Mouse (Mus musculus): Measurements from ENCODE around the gene Vps4b. TPM values are rescaled to one million over a fixed set of nuclear protein-coding genes. Genes with fewer than 3 reads are reported as not detected.

The Vps4b gene
- polyA plus RNA-seq (2012; ENCODE audit: low replicate concordance) = 25.6 and 54.7 TPM in 2 replicates

GRCm38 (mm10) chr1:106796542-106796924, at the start of gene Vps4b:
Vps4b (minus strand) TSS chr1:106796728.

GRCm38 (mm10) chr1:106759572-106760435, 36.7 kb downstream of the Vps4b start, which contains the start of gene Kdsr:
Kdsr (minus strand) TSS chr1:106759727.

Other genes starting within 250 kb of the Vps4b start
- 18.4 and 23.9 TPM in 2 replicates for gene Bcl2, start 82.5 kb downstream of the Vps4b start, polyA plus RNA-seq (2012; ENCODE audit: low replicate concordance)
- gene Kdsr, start 37.0 kb downstream of the Vps4b start, polyA plus RNA-seq (2012; ENCODE audit: low replicate concordance) = 0.26 and 4.9 TPM in 2 replicates
- gene Serpinb5, start 64.4 kb upstream of the Vps4b start, polyA plus RNA-seq (2012; ENCODE audit: low replicate concordance) = not detected in 2 replicates
- not detected in 2 replicates for gene Serpinb12, start 137.7 kb upstream of the Vps4b start, polyA plus RNA-seq (2012; ENCODE audit: low replicate concordance)
- not detected in 2 replicates for gene Serpinb13, start 184.3 kb upstream of the Vps4b start, polyA plus RNA-seq (2012; ENCODE audit: low replicate concordance)